Mouse (Mus musculus): ENCODE results near the gene Ak5. TPM values are rescaled to one million over a fixed set of nuclear protein-coding genes. Genes with fewer than 3 reads are reported as not detected.

Ak5 gene
- polyA plus RNA-seq, 1 experiment from 2014 or later, result 3.7 TPM

- Histone ChIP-seq H3K36me3 (ENCODE audit: insufficient read depth, low read length) (no peaks in the 10 kb centered on the region), H3K27me3 (ENCODE audit: insufficient read depth, low read length) (no peaks in the 10 kb centered on the region), H3K27ac (ENCODE audit: low read length) (no peak overlapping the region), H3K9ac (replicated peaks; ENCODE audit: low read length) (no peak overlapping the region), H3K4me3 (ENCODE audit: low read length) (no peak overlapping the region), H3K4me1 (ENCODE audit: insufficient read depth, low read length) (no peaks in the 10 kb centered on the region), H3K4me2 (replicated peaks; ENCODE audit: low read depth, low read length) (no peak overlapping the region), H3K9me3 (ENCODE audit: low read length) (no peaks in the 10 kb centered on the region)
- ATAC-seq (ENCODE audit: low FRiP score, low TSS enrichment), result no peak
- 94% methylated on average over 7 of the region's 7 CpGs for WGBS
These were observed 90.4 kb downstream of the Ak5 start for GRCm38 (mm10) chr3:152577763-152578162.

- Histone ChIP-seq H3K9ac (replicated peaks; ENCODE audit: low read length) (no peak overlapping the region), H3K4me1 (ENCODE audit: insufficient read depth, low read length) (no peaks in the 10 kb centered on the region), H3K27ac (ENCODE audit: low read length) (no peak overlapping the region), H3K4me2 (replicated peaks; ENCODE audit: low read depth, low read length) (no peak overlapping the region), H3K4me3 (ENCODE audit: low read length) (no peak overlapping the region), H3K36me3 (ENCODE audit: insufficient read depth, low read length) (no peaks in the 10 kb centered on the region), H3K27me3 (ENCODE audit: insufficient read depth, low read length) (no peaks in the 10 kb centered on the region), H3K9me3 (ENCODE audit: low read length) (no peaks in the 10 kb centered on the region)
- no peak for ATAC-seq (ENCODE audit: low FRiP score, low TSS enrichment)
- 30% methylated on average over 1 of the region's 1 CpGs for WGBS
These were observed 90.9 kb downstream of the Ak5 start for GRCm38 (mm10) chr3:152577273-152577672.

GRCm38 (mm10) chr3:152569242-152569605, 98.9 kb downstream of the Ak5 start:
- no peak overlapping the region for H3K4me2 ChIP-seq (replicated peaks; ENCODE audit: low read depth, low read length)
- H3K4me1 ChIP-seq (ENCODE audit: insufficient read depth, low read length), result peaks cover 10% of the 10 kb centered on the region
- no peak overlapping the region for H3K4me3 ChIP-seq (ENCODE audit: low read length)
- 51% methylated on average over 6 of the region's 6 CpGs for WGBS
- H3K36me3 ChIP-seq (ENCODE audit: insufficient read depth, low read length), result no peaks in the 10 kb centered on the region
- no peaks in the 10 kb centered on the region for H3K9me3 ChIP-seq (ENCODE audit: low read length)
- no peaks in the 10 kb centered on the region for H3K27me3 ChIP-seq (ENCODE audit: insufficient read depth, low read length)
- H3K9ac ChIP-seq (replicated peaks; ENCODE audit: low read length), result no peak overlapping the region; the same call in 1 of the 2 replicates
- ATAC-seq (ENCODE audit: low FRiP score, low TSS enrichment), result peak; percentile 70
- peak overlapping the region; percentile 58 for H3K27ac ChIP-seq (ENCODE audit: low read length)

- H3K4me3 ChIP-seq (ENCODE audit: low read length), result no peak overlapping the region
- peak; percentile 86 for ATAC-seq (ENCODE audit: low FRiP score, low TSS enrichment)
- H3K36me3 ChIP-seq (ENCODE audit: insufficient read depth, low read length), result no peaks in the 10 kb centered on the region
- WGBS, result 57% methylated on average over 9 of the region's 9 CpGs
- H3K9me3 ChIP-seq (ENCODE audit: low read length), result no peaks in the 10 kb centered on the region
- peaks cover 10% of the 10 kb centered on the region for H3K4me1 ChIP-seq (ENCODE audit: insufficient read depth, low read length)
- no peak overlapping the region for H3K4me2 ChIP-seq (replicated peaks; ENCODE audit: low read depth, low read length)
- H3K9ac ChIP-seq (replicated peaks; ENCODE audit: low read length), result no peak overlapping the region
- H3K27ac ChIP-seq (ENCODE audit: low read length), result peak overlapping the region; percentile 58
- no peaks in the 10 kb centered on the region for H3K27me3 ChIP-seq (ENCODE audit: insufficient read depth, low read length)
These were observed 99.5 kb downstream of the Ak5 start for GRCm38 (mm10) chr3:152568455-152569241.

GRCm38 (mm10) chr3:152564516-152565113, 103.5 kb downstream of the Ak5 start:
- Histone ChIP-seq H3K36me3 (ENCODE audit: insufficient read depth, low read length) (no peaks in the 10 kb centered on the region), H3K4me3 (ENCODE audit: low read length) (no peak overlapping the region), H3K9ac (replicated peaks; ENCODE audit: low read length) (no peak overlapping the region), H3K9me3 (ENCODE audit: low read length) (no peaks in the 10 kb centered on the region), H3K27me3 (ENCODE audit: insufficient read depth, low read length) (no peaks in the 10 kb centered on the region), H3K27ac (ENCODE audit: low read length) (no peak overlapping the region), H3K4me2 (replicated peaks; ENCODE audit: low read depth, low read length) (no peak overlapping the region), H3K4me1 (ENCODE audit: insufficient read depth, low read length) (peaks cover 10% of the 10 kb centered on the region)
- WGBS, result 62% methylated on average over 6 of the region's 6 CpGs
- no peak for ATAC-seq (ENCODE audit: low FRiP score, low TSS enrichment)

GRCm38 (mm10) chr3:152563833-152564232, 104.3 kb downstream of the Ak5 start:
- Histone ChIP-seq H3K27ac (ENCODE audit: low read length) (no peak overlapping the region), H3K4me3 (ENCODE audit: low read length) (no peak overlapping the region), H3K4me2 (replicated peaks; ENCODE audit: low read depth, low read length) (no peak overlapping the region), H3K4me1 (ENCODE audit: insufficient read depth, low read length) (peaks cover 4% of the 10 kb centered on the region), H3K9me3 (ENCODE audit: low read length) (no peaks in the 10 kb centered on the region), H3K9ac (replicated peaks; ENCODE audit: low read length) (no peak overlapping the region), H3K27me3 (ENCODE audit: insufficient read depth, low read length) (no peaks in the 10 kb centered on the region), H3K36me3 (ENCODE audit: insufficient read depth, low read length) (no peaks in the 10 kb centered on the region)
- no peak for ATAC-seq (ENCODE audit: low FRiP score, low TSS enrichment)

- 84% methylated on average over 2 of the region's 2 CpGs for WGBS
- no peak overlapping the region for H3K27ac ChIP-seq (ENCODE audit: low read length)
- no peaks in the 10 kb centered on the region for H3K27me3 ChIP-seq (ENCODE audit: insufficient read depth, low read length)
These were observed 106.5 kb downstream of the Ak5 start for GRCm38 (mm10) chr3:152561708-152562107.

GRCm38 (mm10) chr3:152559295-152559694, 108.9 kb downstream of the Ak5 start:
- 71% methylated on average over 4 of the region's 4 CpGs for WGBS
- no peak for ATAC-seq (ENCODE audit: low FRiP score, low TSS enrichment)

More at GRCm38 (mm10) chr3:152561708-152562107, 106.5 kb downstream of the Ak5 start:
- H3K36me3 ChIP-seq (ENCODE audit: insufficient read depth, low read length), result no peaks in the 10 kb centered on the region
- H3K9me3 ChIP-seq (ENCODE audit: low read length), result no peaks in the 10 kb centered on the region
- no peak overlapping the region for H3K4me2 ChIP-seq (replicated peaks; ENCODE audit: low read depth, low read length)
- no peak overlapping the region for H3K4me3 ChIP-seq (ENCODE audit: low read length)
- H3K9ac ChIP-seq (replicated peaks; ENCODE audit: low read length), result no peak overlapping the region
- H3K4me1 ChIP-seq (ENCODE audit: insufficient read depth, low read length), result no peaks in the 10 kb centered on the region
- ATAC-seq (ENCODE audit: low FRiP score, low TSS enrichment), result no peak

GRCm38 (mm10) chr3:152558106-152558505, 110.1 kb downstream of the Ak5 start:
- no peak overlapping the region for H3K9ac ChIP-seq (replicated peaks; ENCODE audit: low read length)
- no peaks in the 10 kb centered on the region for H3K4me1 ChIP-seq (ENCODE audit: insufficient read depth, low read length)
- no peaks in the 10 kb centered on the region for H3K36me3 ChIP-seq (ENCODE audit: insufficient read depth, low read length)
- H3K9me3 ChIP-seq (ENCODE audit: low read length), result no peaks in the 10 kb centered on the region
- ATAC-seq (ENCODE audit: low FRiP score, low TSS enrichment), result no peak
- 0 out of 2 replicates have a peak overlapping the region, but pooled peaks have one; percentile 10 for H3K4me2 ChIP-seq (replicated peaks; ENCODE audit: low read depth, low read length)
- no peak overlapping the region for H3K4me3 ChIP-seq (ENCODE audit: low read length)
- H3K27ac ChIP-seq (ENCODE audit: low read length), result no peak overlapping the region
- no peaks in the 10 kb centered on the region for H3K27me3 ChIP-seq (ENCODE audit: insufficient read depth, low read length)
- WGBS, result 61% methylated on average over 10 of the region's 10 CpGs

More at GRCm38 (mm10) chr3:152559295-152559694, 108.9 kb downstream of the Ak5 start:
- no peak overlapping the region for H3K4me2 ChIP-seq (replicated peaks; ENCODE audit: low read depth, low read length)
- no peaks in the 10 kb centered on the region for H3K4me1 ChIP-seq (ENCODE audit: insufficient read depth, low read length)
- H3K4me3 ChIP-seq (ENCODE audit: low read length), result no peak overlapping the region
- no peaks in the 10 kb centered on the region for H3K36me3 ChIP-seq (ENCODE audit: insufficient read depth, low read length)
- no peak overlapping the region for H3K27ac ChIP-seq (ENCODE audit: low read length)
- no peaks in the 10 kb centered on the region for H3K27me3 ChIP-seq (ENCODE audit: insufficient read depth, low read length)
- H3K9ac ChIP-seq (replicated peaks; ENCODE audit: low read length), result no peak overlapping the region
- no peaks in the 10 kb centered on the region for H3K9me3 ChIP-seq (ENCODE audit: low read length)

- peak; percentile 67; the same call in 1 of the 2 replicates for ATAC-seq (ENCODE audit: low FRiP score, low TSS enrichment)
- H3K4me2 ChIP-seq (replicated peaks; ENCODE audit: low read depth, low read length), result 0 out of 2 replicates have a peak overlapping the region, but pooled peaks have one; percentile 10
- no peaks in the 10 kb centered on the region for H3K27me3 ChIP-seq (ENCODE audit: insufficient read depth, low read length)
- H3K27ac ChIP-seq (ENCODE audit: low read length), result no peak overlapping the region
- H3K9ac ChIP-seq (replicated peaks; ENCODE audit: low read length), result no peak overlapping the region
- H3K9me3 ChIP-seq (ENCODE audit: low read length), result no peaks in the 10 kb centered on the region
- H3K4me1 ChIP-seq (ENCODE audit: insufficient read depth, low read length), result no peaks in the 10 kb centered on the region
- H3K36me3 ChIP-seq (ENCODE audit: insufficient read depth, low read length), result no peaks in the 10 kb centered on the region
- H3K4me3 ChIP-seq (ENCODE audit: low read length), result no peak overlapping the region
- WGBS, result 37% methylated on average over 7 of the region's 12 CpGs
These were observed 110.5 kb downstream of the Ak5 start for GRCm38 (mm10) chr3:152557659-152558058.
